Mouse (Mus musculus) neutrophil, adult 83 days (primary cell): ENCODE data around the gene Cd300ld3. TPM values are rescaled to one million over a fixed set of nuclear protein-coding genes. Genes with fewer than 3 reads are reported as not detected.

Source experiments
- total RNA-seq, 2 experiments: library from RNA; stranded (reverse); gene quantifications; one replicate each; pipeline ENCODE4 v1.2.4; 2023

Cd300ld3 gene
- total RNA-seq = 10 to 100 TPM in 1 of 2 experiments, 1 to 10 TPM in 1; 9.5 to 21.5 TPM

GRCm38 (mm10) chr11:115048259-115048658 lies at the start of gene Cd300ld3:
Cd300ld3 (minus strand) TSS chr11:115048409.

GRCm38 (mm10) chr11:115091362-115091901 lies 43.2 kb upstream of the Cd300ld3 start, which contains the start of gene Rab37:
Rab37 (plus strand) TSS chr11:115091431.

GRCm38 (mm10) chr11:115062077-115062476 lies 13.9 kb upstream of the Cd300ld3 start, which contains the start of gene Cd300e:
Cd300e (minus strand) TSS chr11:115062177.

GRCm38 (mm10) chr11:115037669-115038068 lies 10.5 kb downstream of the Cd300ld3 start, which contains the start of gene Cd300ld5:
Cd300ld5 (minus strand) TSS chr11:115037769.

GRCm38 (mm10) chr11:115026912-115027311 lies 21.3 kb downstream of the Cd300ld3 start, which contains the start of gene Cd300ld4:
Cd300ld4 (minus strand) TSS chr11:115027012.

GRCm38 (mm10) chr11:115016093-115016492 lies 32.1 kb downstream of the Cd300ld3 start, which contains the start of gene Cd300ld2:
Cd300ld2 (minus strand) TSS chr11:115016193.

GRCm38 (mm10) chr11:115001474-115002040 lies 46.7 kb downstream of the Cd300ld3 start, which contains the start of gene Cd300c2:
Cd300c2 (minus strand) TSS chr11:115001880.

Other genes starting within 250 kb of the Cd300ld3 start
- gene Gpr142, start 249.5 kb downstream of the Cd300ld3 start, total RNA-seq = not detected
- gene Gprc5c, start 197.3 kb downstream of the Cd300ld3 start, total RNA-seq = 1 to 10 TPM; 2.4 to 4.4 TPM
- 10 to 100 TPM; 51.7 to 56.5 TPM for gene Cd300a, start 158.4 kb downstream of the Cd300ld3 start, total RNA-seq
- 100 to 1,000 TPM; 126 to 137 TPM for gene Cd300lb, start 114.0 kb downstream of the Cd300ld3 start, total RNA-seq
- gene Cd300c, start 79.3 kb downstream of the Cd300ld3 start, total RNA-seq = under 1 TPM in 1 of 2 experiments, not detected in 1; 0.64 TPM
- gene Cd300ld, start 58.5 kb downstream of the Cd300ld3 start, total RNA-seq = 10 to 100 TPM; 70.2 to 85.4 TPM
- gene Cd300c2, start 46.5 kb downstream of the Cd300ld3 start, total RNA-seq = 10 to 100 TPM; 66.6 to 67.8 TPM
- not detected for gene Cd300ld2, start 32.2 kb downstream of the Cd300ld3 start, total RNA-seq
- not detected for gene Cd300ld4, start 21.4 kb downstream of the Cd300ld3 start, total RNA-seq
- 10 to 100 TPM in 1 of 2 experiments, 1 to 10 TPM in 1; 9.3 to 19.0 TPM for gene Cd300ld5, start 10.6 kb downstream of the Cd300ld3 start, total RNA-seq
- gene Cd300e, start 13.8 kb upstream of the Cd300ld3 start, total RNA-seq = 1 to 10 TPM in 1 of 2 experiments, under 1 TPM in 1; 0.90 to 1.7 TPM
- 10 to 100 TPM; 11.4 to 12.6 TPM for gene Rab37, start 43.0 kb upstream of the Cd300ld3 start, total RNA-seq
- 100 to 1,000 TPM; 160 to 201 TPM for gene Cd300lf, start 85.6 kb upstream of the Cd300ld3 start, total RNA-seq
- gene Slc9a3r1, start 114.9 kb upstream of the Cd300ld3 start, total RNA-seq = 100 to 1,000 TPM; 142 to 143 TPM
- gene Tmem104, start 139.1 kb upstream of the Cd300ld3 start, total RNA-seq = 10 to 100 TPM; 30.4 to 33.7 TPM
- 10 to 100 TPM; 16.8 to 22.0 TPM for gene Nat9, start 139.4 kb upstream of the Cd300ld3 start, total RNA-seq
- gene Grin2c, start 218.8 kb upstream of the Cd300ld3 start, total RNA-seq = not detected
- gene Fdxr, start 228.6 kb upstream of the Cd300ld3 start, total RNA-seq = 1 to 10 TPM; 7.5 to 9.2 TPM
- 1 to 10 TPM; 2.1 to 2.7 TPM for gene Fads6, start 249.3 kb upstream of the Cd300ld3 start, total RNA-seq